Mouse (Mus musculus) layer of hippocampus, postnatal 25 days (tissue): ENCODE measurements around the gene Csde1. TPM values are rescaled to one million over a fixed set of nuclear protein-coding genes. Genes with fewer than 3 reads are reported as not detected.

Source experiments
- DNase-seq, 2 experiments: peaks; one replicate each; pipeline ENCODE4 v3.0.0; 2022; ENCODE audit warnings: mixed read lengths in 2 of 2, low spot score in 1 of 2; ENCODE audit errors: extremely low spot score in 1 of 2
- total RNA-seq, 2 experiments: library from RNA; stranded (reverse); gene quantifications; 2 replicates each; pipeline ENCODE4 v1.2.3; 2021

Csde1 gene
- total RNA-seq, 2 experiments from 2014 or later: 247 to 252 TPM

DNA sequence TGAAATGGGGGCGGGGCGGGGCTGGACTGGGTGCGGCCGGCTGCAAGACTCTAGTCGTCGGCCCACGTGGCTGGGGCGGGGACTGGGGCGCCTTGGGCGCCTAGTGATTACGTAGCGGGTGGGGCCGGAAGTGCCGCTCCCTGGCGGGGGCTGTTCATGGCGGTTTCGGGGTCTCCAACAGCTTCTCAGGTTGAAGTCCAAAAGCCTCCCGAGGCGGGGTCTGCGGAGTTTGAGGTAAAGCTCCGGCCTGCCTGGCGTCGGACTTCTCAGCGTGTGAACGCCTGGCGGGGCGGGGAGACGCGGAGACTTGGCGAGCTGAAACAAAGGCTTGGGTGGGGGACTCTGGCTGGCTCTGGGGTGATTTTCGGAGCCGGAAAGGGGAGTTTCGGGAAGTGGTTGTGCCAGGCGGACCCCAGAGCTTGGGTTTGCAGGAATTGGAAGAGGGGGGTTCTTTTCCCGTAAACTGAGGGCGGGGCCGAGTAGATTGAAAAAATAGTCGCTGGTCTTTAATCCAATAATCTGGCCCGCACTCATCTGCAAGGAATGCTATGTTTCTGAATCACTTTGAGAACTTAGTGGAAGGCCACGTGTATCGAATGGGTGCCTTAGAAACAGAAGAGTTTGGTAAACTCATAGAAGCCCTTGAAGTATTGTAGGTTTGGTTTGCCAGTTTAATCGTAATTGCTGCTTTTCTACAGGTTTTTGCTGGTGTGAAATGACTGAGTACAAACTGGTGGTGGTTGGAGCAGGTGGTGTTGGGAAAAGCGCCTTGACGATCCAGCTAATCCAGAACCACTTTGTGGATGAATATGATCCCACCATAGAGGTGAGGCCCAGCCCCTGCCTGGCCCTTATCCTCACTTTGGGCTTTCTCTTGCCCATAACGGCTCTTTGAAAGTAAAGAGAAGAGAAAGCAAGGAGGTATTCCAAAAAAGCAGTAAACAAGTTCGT, 38.3 kb downstream of the Csde1 start, which contains the start of gene Nras:
Nras (plus strand) TSS at position 79 of the 951 bp plus-strand sequence.
- peak; percentile 90 to 95 for DNase-seq

DNA sequence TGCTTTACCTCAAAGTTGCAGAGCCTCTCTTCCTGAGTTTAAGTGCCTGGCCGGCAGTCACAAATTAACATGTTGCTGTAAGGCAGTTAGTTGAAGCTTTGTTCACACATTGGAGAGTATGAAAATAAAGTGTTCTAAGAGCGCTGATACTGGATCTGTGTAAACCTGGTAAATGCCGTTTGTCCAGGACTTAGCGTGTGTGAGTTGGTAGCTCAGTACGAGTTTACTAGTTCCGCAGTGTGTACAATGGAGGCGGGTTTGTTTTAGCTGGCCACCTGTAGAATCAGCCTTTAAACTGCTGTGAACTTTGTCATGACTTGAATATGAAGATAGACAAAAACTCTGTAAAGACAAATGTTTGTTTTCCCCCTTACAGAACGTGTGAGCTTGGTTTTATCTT, 46.7 kb downstream of the Csde1 start:
- no peak for DNase-seq

GRCm38 (mm10) chr3:103068971-103069370, 48.7 kb downstream of the Csde1 start:
- no peak for DNase-seq

DNA sequence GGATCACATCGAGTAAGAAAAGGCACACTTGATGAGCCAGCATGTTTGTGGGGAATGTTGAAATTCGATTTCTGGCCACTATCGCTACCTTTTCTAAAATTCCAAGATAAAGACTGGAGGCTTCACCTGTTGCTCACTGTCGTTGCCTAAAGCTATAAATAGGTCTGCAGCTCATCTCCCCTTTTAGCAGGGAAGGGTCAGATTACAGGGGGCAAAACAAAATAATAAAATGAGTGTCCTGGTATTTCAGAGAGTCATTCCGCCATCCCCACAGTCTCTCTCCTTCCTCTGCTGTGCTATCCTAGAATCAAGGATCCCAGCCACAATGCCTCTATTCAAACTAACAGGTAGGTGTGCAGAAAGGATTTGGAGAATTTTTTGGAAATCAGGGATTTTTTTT, 53.5 kb downstream of the Csde1 start, which contains the start of gene Ampd1:
Ampd1 (plus strand) TSS at position 244 of the 400 bp plus-strand sequence.
- DNase-seq: no peak

GRCm38 (mm10) chr3:103075871-103076270, 55.6 kb downstream of the Csde1 start:
- no peak for DNase-seq

DNA sequence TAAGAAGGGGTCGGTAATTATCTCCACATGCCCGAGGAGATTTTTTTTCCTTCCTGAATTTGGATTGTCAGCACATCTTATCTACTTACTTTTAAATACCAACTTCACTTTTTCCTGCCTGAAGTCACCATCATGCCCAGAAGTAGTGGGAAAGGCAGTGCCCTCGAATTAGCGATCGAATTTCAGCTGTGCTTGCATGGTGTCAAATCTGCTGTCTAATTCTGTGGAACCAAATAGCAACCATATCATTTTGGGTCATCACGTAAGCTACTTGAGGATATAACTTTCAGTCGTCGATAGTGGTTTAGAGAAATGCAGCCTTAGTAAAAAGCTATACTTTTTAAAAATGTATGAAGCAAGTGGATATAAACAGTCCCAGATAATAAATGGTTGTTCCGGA, 56.2 kb downstream of the Csde1 start:
- DNase-seq: no peak

- DNase-seq: no peak
Observed at GRCm38 (mm10) chr3:103079301-103079700, 59.1 kb downstream of the Csde1 start.

DNA sequence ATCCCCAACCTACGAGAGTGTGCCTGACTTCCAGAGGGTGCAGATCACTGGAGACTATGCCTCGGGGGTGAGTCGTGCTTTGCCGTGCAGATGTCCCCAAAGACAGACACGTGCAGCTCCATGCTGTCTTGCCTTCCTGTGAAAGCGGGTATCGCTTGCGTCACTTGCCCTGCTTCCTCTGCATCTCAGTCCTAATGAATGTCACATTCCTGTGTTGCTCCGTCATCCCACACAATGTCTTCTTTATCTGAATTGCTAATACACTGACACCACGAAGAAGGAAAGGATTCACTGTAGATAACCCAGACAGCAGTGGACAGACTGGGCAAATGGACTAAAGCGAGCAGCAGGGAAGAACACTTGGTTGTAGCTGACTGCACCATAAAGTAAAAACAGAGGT, 60.8 kb downstream of the Csde1 start:
- DNase-seq: no peak

DNA sequence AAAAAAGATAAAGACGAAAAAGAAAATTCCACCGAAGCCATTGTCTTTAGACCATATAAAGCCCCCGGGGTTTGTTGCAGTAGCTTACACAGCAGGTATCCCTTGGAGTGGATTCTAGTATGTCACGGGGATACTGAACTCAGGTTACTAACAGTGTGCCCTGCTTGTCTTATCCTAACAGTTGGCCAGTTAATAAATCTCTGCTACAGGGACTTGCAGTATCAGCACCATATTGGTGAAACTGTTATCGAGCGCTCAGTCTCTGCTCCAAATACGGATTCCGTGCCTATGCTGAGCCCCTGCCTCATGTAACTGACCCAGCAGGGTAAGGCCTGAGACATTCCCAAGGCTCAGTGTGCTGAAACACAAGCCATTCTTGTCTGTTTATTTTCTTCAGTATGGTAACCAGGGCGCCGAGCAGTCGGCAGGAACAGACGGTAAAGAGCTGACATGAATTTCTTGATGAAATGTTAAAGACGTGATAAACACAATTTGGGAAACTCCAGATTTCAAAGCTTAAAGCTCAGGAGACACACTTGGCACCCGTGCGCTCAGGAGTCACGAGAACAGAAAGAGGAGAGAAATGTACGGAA, 61.7 kb downstream of the Csde1 start:
- DNase-seq: no peak

DNA sequence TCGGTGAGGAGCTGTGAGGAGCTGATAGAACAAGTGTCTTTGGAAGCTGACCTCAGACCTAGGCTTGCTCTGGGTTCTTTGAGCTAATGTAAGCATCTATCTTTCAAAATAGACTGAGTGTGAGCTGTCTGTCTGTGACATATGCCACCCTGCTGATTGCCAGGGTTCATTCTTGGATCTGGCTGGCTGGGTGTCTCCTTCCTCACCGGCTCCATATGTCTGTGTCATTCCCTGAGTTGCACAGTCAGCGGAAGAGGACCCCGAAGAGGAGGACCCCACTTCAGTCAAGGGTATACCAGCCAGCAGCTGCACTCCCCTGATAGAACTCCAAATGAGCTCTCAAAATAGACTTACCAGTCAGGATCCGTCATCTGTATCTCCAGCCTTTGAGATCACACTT, 62.5 kb downstream of the Csde1 start:
- peak in 1 of 2 experiments; percentile 12 for DNase-seq

GRCm38 (mm10) chr3:103085986-103086385, 65.8 kb downstream of the Csde1 start:
- DNase-seq: no peak

- DNase-seq: no peak
Observed at GRCm38 (mm10) chr3:103091753-103092152, 71.5 kb downstream of the Csde1 start.

- DNase-seq: no peak
Observed at GRCm38 (mm10) chr3:103098662-103099061, 78.4 kb downstream of the Csde1 start.

- DNase-seq: no peak
Observed at GRCm38 (mm10) chr3:103099667-103100066, 79.4 kb downstream of the Csde1 start.

- DNase-seq: no peak
Observed at GRCm38 (mm10) chr3:103100735-103101134, 80.5 kb downstream of the Csde1 start.

GRCm38 (mm10) chr3:103101194-103101593, 81.0 kb downstream of the Csde1 start:
- no peak for DNase-seq

DNA sequence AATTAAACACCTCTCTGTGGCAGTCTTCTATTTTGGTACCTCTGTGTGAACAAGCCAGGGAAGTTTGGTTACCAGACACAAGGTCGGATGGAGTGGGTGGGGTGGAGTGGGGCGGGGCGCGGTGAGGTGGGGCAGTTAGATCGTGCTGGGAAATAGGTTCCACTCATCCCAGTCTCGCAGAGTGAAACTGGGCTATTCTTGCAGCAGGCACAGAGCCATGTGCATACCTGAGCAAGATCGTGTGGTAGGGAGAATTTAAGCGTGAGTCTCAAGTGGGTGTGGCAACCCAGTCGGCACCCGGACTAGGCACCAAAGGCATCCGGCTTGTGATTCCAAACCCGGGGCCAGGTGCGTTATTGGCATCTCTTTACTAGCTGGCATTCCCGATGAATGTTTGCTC, 81.7 kb downstream of the Csde1 start:
- DNase-seq: no peak

- peak; percentile 42 to 59 for DNase-seq
Observed at GRCm38 (mm10) chr3:103102454-103103390, 82.5 kb downstream of the Csde1 start, which contains the start of gene Dennd2c. Gene Dennd2c (plus strand): TSS chr3:103102604.
